Mouse (Mus musculus) G1E (cell line): ENCODE measurements around the gene Ubc. TPM values are rescaled to one million over a fixed set of nuclear protein-coding genes. Genes with fewer than 3 reads are reported as not detected.
A peak's percentile ranks its signal among the peaks of the same experiment; 100 is the strongest.
"Not testable (repeated sequence)": the region's sequence is repeated elsewhere in the genome, so short reads cannot be mapped to it uniquely, and the experiment has no call there.

ENCODE experiments used
- ATAC-seq: 2 replicates; pipeline ENCODE4 v1.8.0; 2016; ENCODE audit warnings: mild to moderate bottlenecking; ENCODE audit not compliant: insufficient number of reproducible peaks, poor library complexity, low FRiP score, severe bottlenecking; ENCODE audit errors: extremely low read depth
- DNase-seq: peaks from one replicate; pipeline ENCODE4 v3.0.0; 2012; ENCODE audit warnings: low spot score
- H3K27me3 ChIP-seq: 2 replicates; pipeline ENCODE4 v1.6.1; 2012; ENCODE audit warnings: mild to moderate bottlenecking, low read length, inconsistent platforms; ENCODE audit not compliant: insufficient read depth
- H3K36me3 ChIP-seq: replicated peaks from 2 replicates; pipeline ENCODE3; 2012; ENCODE audit warnings: mild to moderate bottlenecking, inconsistent platforms
- H3K4me1 ChIP-seq: 2 replicates; pipeline ENCODE4 v1.6.1; 2012; ENCODE audit warnings: low read depth, low read length, inconsistent platforms, mixed read lengths; ENCODE audit not compliant: insufficient read depth
- H3K4me3 ChIP-seq: 2 replicates; pipeline ENCODE4 v1.5.1; 2012; ENCODE audit warnings: low read depth, mild to moderate bottlenecking, inconsistent platforms, low read length, moderate library complexity, mixed read lengths
- H3K9me3 ChIP-seq: replicated peaks from 2 replicates; pipeline ENCODE4 v1.6.1; 2012; ENCODE audit warnings: inconsistent platforms
- CTCF ChIP-seq: IDR thresholded peaks from 2 replicates; pipeline ENCODE4 v1.5.1; 2012; ENCODE audit warnings: low read depth, low read length, inconsistent platforms, mixed read lengths
- GATA1 ChIP-seq: IDR thresholded peaks from 2 replicates; pipeline ENCODE4 v1.6.1; 2012; ENCODE audit warnings: borderline replicate concordance, low read length, inconsistent platforms, mixed read lengths
- GATA2 ChIP-seq: IDR thresholded peaks from 2 replicates; pipeline ENCODE4 v1.6.1; 2012; ENCODE audit warnings: low read depth, low read length, inconsistent platforms, borderline replicate concordance
- POLR2AphosphoS5 ChIP-seq: IDR thresholded peaks from 2 replicates; pipeline ENCODE4 v1.6.1; 2012; ENCODE audit warnings: low read depth, low read length, inconsistent platforms; ENCODE audit not compliant: insufficient replicate concordance
- TAL1 ChIP-seq: conservative IDR thresholded peaks from 2 replicates; pipeline ENCODE4 v1.6.1; 2012; ENCODE audit warnings: low read depth, low read length, inconsistent platforms, mixed read lengths
- polyA plus RNA-seq: library from polyadenylated mRNA; stranded (reverse); fragments of >175 nt; gene quantifications from 2 replicates; pipeline ENCODE4 v1.2.3, GENCODE M21; 2012
- total RNA-seq, 2 experiments: library from RNA; stranded (forward) in 1 of 2; stranded (reverse) in 1 of 2; fragments of 200-1000 nt in 1 of 2; fragments of >200 nt in 1 of 2; fragmentation: Nextera tagmentation in 1 of 2; gene quantifications; 2 replicates each; pipeline ENCODE4 v1.2.3; 2014 to 2017

The Ubc gene
- total and polyA plus RNA-seq, 3 experiments = 92.4 to 495 (median 212) TPM

DNA sequence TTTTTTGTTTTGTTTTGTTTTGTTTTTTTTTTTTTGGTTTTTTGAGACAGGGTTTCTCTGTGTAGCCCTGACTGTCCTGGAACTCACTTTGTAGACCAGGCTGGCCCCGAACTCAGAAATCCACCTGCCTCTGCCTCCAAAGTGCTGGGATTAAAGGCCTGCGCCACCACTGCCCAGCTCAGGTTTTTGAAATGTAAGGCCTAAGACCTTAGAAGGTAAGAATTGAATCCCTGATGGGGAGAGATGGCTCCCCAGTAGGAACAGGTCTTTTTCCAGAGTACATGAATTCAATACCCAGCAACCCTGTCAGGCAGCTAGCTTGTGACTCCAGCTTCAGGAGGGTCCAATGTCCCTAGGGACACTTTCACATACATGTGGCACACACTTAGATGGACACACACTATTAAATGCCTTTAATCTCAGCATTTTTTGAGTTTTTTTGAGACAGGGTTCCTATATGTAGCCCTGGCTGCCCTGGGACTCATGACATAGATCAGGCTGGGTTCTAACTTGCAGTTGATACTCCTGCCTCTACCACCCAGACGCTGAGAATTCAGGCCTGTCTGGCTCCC, 990 bp upstream of the Ubc start:
- H3K36me3 ChIP-seq = peaks cover 14% of the 10 kb centered on the region
- H3K4me3 ChIP-seq = no peak overlapping the region
- TF ChIP-seq GATA1 (no peak), GATA2 (no peak), TAL1 (no peak), CTCF (no peak), POLR2AphosphoS5 (no peak)
- H3K4me1 ChIP-seq = peaks cover 49% of the 10 kb centered on the region
- DNase-seq = no peak
- ATAC-seq = no peak
- no peaks in the 10 kb centered on the region for H3K27me3 ChIP-seq
- no peaks in the 10 kb centered on the region for H3K9me3 ChIP-seq

DNA sequence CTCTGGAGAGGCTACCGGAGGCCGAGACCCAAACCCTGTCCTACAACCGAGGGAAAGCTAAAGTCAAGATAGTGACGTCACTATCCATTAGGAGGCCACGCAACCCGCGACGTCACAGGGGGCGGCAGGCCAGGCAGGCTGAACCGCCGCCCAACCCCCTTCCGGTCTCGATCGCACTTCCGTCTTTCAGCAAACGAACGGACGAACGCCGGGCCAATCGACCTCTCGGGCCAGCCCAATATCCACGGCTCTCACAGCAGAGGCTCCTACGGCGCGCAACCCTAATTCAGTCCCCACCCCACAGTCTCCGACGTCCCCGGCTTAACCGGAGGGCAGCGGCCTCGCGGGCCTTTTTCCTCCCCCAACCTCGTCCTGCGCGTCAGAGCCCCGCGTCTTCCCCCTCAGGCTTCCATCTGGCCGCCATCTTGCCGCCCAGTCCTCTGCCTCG, 847 bp downstream of the Ubc start, which contains the start of gene Gm10382:
Gm10382 (plus strand) TSS at position 192 of the 448 bp plus-strand sequence.
- ATAC-seq (peak; percentile 37; the same call in 1 of the 2 replicates), DNase-seq (peak; percentile 74)
- Histone ChIP-seq H3K9me3 (no peaks in the 10 kb centered on the region), H3K36me3 (peaks cover 32% of the 10 kb centered on the region), H3K27me3 (no peaks in the 10 kb centered on the region), H3K4me3 (peak within 1 kb of the TSS; percentile 98), H3K4me1 (peaks cover 48% of the 10 kb centered on the region)
- no peak; the same call in 1 of the 2 replicates for TF ChIP-seq POLR2AphosphoS5
- TF ChIP-seq GATA2 = no peak
- TF ChIP-seq CTCF = no peak
- TF ChIP-seq TAL1 = no peak
- no peak for TF ChIP-seq GATA1

DNA sequence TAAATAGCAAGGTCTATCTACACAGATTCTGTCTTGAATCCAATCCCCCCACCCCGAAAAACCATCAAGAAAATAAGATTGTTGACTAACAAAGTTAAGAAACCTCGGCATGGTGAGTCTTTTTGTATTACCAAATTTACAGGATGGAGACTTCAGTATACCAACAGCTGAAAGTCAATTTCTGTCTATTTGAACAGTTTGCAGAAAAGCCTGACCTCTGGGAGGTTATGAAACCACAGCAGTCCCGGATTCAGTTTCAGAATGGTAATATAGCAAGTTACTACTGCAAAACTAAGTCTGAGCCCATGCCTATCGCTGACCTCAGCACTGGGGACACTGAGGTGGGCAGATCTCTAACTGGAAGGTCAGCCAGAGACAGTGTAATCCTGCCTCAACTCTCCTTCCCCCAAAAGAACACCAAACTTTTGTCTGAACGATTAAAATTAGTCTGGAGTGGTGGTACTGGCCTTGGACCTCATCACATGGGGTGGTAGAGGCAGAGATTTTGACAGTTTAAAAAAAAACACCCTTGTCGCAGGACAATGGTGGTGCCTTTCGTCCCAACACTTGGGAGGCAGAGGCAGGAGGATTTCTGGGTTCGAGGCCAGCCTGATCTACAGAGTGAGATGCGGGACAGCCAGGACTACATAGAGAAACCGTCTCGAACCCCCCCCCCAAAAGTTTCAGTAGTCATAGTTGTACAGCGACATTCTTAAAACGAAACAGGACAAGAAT, 1.5 kb downstream of the Ubc start:
- Histone ChIP-seq H3K36me3 (peaks cover 38% of the 10 kb centered on the region), H3K4me1 (peaks cover 42% of the 10 kb centered on the region), H3K9me3 (no peaks in the 10 kb centered on the region), H3K4me3 (peak overlapping the region; percentile 98), H3K27me3 (no peaks in the 10 kb centered on the region)
- DNase-seq = no peak
- TF ChIP-seq CTCF (no peak), TAL1 (no peak), GATA2 (no peak), POLR2AphosphoS5 (no peak), GATA1 (no peak)
- no peak for ATAC-seq

DNA sequence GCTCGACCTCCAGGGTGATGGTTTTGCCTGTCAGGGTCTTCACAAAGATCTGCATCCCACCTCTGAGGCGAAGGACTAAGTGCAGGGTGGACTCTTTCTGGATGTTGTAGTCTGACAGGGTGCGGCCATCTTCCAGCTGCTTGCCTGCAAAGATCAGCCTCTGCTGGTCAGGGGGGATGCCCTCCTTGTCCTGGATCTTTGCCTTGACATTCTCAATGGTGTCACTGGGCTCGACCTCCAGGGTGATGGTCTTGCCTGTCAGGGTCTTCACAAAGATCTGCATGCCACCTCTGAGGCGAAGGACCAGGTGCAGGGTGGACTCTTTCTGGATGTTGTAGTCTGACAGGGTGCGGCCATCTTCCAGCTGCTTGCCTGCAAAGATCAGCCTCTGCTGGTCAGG, 2.7 kb downstream of the Ubc start:
- H3K36me3 ChIP-seq = peaks cover 49% of the 10 kb centered on the region
- ATAC-seq, H3K27me3 ChIP-seq, H3K9me3 ChIP-seq, DNase-seq, H3K4me3 ChIP-seq: not testable (repeated sequence)
- H3K4me1 ChIP-seq = peaks cover 35% of the 10 kb centered on the region

DNA sequence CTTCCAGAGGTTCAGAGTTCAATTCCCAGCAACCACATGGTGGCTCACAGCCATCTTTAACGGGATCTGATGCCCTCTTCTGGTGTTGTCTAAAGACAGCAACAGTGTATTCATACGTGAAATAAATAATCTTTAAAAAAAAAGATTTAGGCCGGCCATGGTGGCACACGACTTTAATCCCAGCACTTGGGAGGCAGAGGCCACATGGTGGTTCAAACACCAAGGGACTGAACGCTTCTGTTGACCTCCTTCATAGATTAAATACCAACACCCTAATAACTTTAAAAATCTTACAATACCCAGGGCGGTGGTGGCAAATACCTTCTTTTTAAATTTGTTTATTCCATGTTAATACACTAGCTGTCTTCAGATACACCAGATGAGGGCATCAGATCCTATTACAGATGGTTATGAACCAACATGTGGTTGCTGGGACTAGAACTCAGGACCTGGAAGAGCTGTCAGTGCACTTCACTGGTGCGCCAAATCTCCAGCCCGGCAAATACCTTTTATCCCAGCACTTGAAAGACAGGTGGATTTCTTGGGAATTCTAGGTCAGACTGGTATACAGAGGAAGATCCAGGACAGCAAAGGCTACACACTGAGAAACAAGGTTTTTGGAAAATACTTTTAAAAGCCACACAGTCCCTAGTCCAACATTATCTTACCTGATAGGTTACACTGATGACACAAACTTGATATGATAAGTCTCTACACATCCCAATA, 4.6 kb downstream of the Ubc start:
- no peak for TF ChIP-seq GATA1
- no peak for TF ChIP-seq CTCF
- no peak for TF ChIP-seq TAL1
- TF ChIP-seq POLR2AphosphoS5 = no peak
- no peak for TF ChIP-seq GATA2
- no peaks in the 10 kb centered on the region for H3K27me3 ChIP-seq
- H3K4me3 ChIP-seq = no peak overlapping the region

DNA sequence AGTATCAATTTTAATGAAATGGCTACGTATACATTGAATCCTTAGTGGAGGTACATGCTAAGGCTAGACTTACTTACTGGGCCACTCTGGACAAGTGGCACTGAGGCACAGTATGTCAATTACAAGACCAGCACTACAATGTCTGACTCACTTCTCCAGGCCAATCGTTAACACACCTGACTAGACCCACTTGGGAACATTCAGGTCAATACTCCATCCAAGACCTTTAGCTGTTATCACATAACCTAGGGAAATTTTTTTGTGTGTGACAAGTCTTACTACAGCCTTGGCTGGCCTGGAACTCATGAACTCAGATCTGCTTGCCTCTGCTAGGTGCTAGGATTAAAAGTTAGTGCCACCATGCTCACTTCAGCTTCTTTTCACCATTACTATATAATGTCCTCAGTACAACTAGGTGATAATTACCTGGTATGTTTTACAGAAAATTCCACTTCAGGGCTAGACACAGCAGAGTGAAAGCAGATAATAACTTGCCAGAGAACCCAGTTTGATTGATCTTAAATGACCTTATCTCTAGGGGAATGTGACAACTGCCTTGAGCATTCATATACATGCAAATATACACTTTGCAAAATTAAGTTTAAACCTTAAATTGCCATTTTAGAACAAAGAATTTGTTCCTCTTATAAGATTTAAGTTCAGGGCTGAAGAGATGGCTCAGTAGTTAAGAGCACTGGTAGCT, 5.3 kb downstream of the Ubc start:
- Histone ChIP-seq H3K4me3 (no peak overlapping the region), H3K9me3 (no peaks in the 10 kb centered on the region), H3K36me3 (peaks cover 56% of the 10 kb centered on the region), H3K4me1 (peaks cover 19% of the 10 kb centered on the region), H3K27me3 (no peaks in the 10 kb centered on the region)
- DNase-seq = no peak
- ATAC-seq = no peak
- TF ChIP-seq TAL1 (no peak), POLR2AphosphoS5 (0 out of 2 replicates have a peak, but pooled peaks have one; percentile 14)

More for the DNA sequence above, 4.6 kb downstream of the Ubc start:
- DNase-seq (no peak), ATAC-seq (no peak)
- Histone ChIP-seq H3K9me3 (no peaks in the 10 kb centered on the region), H3K4me1 (peaks cover 22% of the 10 kb centered on the region), H3K36me3 (peaks cover 56% of the 10 kb centered on the region)
